Mouse (Mus musculus) cerebellum, postnatal 4 days (tissue): ENCODE results near the gene Tshz2.
A peak's percentile ranks its signal among the peaks of the same experiment; 100 is the strongest.

Experiments
- DNase-seq, 2 experiments: peaks; one replicate each; pipeline ENCODE4 v3.0.0; 2022; ENCODE audit warnings: low spot score in 2 of 2, mixed read lengths in 1 of 2

The Tshz2 gene

DNA sequence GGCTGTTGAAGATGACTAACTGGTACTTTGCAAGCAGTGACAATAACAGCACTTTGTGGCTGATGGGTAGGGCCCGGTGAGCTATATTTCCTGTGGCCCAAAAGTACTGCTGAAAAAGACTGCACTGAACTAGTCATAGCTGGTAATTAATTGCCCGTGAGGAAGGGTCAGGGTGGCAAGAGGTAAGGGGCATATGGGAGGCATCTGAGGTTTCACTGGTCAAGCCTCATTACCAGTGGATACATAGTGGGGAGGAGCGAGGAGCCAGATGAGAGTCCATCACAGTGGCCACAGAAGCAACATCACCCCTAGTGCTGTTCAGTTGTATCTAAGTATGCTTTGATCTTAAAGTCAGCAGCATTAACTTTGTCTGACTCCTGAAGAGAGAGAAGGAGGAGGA, 2.7 kb upstream of the Tshz2 start:
- DNase-seq = no peak

DNA sequence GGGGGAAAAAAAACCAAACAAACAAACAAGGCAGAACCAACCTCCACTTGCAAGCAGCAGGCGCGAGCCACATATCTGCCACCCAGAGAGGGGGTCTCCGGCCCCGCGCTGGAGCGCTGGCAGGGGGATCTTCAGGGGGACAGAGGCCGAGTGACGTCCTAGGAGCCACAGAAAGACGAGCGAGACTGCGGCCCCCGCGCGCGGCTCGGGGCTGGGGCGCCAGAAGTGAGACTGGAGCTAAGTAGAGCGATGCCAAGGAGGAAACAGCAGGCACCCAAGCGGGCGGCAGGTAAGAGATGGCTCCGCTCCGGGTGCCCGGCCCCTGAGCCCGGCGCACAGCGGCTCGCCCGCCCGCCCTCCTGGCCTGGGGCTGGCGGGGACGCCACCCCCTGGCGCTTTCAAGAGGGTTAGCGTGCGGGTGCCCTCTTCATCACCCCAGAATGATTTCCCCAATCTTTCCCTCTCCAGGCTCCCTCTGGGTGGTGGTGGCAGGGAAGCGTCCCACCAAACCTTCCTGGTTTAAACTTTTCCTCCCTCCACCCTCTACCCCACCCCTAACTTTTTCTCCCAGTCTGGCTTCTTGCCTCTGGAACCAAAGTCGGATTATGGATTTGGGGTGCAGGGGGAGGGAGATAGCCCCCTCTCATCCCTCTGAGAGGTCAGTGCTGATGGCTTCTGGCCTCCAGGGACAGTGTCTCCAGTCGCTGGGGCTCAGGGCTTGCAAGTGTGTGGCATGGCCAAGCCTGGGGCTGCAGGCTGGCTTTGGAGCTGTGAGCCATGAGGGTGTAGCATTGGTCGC, 877 bp downstream of the Tshz2 start:
- DNase-seq = peak in 1 of 2 experiments; percentile 24

DNA sequence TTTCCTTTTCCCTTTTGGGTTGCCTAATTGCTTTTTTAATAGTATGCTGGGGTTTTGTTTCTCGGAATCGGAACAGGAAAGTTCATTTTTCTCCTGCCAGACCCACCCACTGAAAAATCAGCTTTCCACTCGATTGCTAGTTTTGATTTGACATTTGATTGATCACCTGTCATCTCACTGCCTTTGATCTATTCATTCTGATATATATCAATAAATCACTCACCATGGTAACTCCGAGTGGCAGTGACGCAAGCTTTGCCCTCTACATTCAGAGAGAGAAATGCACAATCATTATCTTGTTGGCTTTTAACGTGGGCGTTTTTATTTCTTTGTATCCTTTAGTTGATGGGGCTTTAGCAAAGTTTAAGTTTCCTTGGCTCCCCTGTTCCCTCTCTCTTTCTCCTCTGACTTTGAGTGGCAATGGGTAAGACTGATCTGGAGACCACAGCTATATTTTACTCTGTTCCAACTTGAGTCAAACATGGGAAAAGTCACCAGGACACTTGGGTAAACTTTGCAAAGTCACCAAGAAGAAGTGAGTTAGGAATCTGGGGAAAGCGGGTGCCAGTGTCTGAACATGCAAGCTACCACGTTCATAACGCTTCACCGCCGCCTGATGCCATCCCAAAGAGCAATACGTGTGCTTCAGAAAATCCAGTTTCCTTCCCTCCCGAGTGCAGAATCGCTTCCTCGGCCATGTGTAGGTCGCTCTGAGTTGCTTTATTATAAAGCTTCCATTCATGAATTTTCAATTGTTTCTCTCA, 2.0 kb downstream of the Tshz2 start:
- DNase-seq = no peak

DNA sequence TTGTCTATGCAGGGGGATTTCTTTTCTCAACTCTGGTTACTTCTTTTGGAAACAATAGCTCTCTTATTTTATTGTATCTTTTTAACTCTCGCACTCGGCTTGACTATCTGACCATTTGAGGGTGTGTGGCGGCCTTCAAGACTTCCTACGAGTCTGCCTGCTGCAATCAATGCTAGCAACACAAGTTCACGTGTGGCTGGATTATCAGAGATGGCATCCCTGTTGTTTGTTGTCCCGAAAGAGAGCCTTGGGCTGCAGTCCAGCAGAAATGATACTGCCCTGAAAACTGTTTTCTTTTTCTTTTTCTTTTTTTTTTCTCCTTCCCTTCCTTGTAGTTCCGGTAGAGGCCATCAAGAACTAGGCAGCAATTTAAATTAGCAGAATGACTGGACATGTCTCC, 2.6 kb downstream of the Tshz2 start:
- no peak for DNase-seq

DNA sequence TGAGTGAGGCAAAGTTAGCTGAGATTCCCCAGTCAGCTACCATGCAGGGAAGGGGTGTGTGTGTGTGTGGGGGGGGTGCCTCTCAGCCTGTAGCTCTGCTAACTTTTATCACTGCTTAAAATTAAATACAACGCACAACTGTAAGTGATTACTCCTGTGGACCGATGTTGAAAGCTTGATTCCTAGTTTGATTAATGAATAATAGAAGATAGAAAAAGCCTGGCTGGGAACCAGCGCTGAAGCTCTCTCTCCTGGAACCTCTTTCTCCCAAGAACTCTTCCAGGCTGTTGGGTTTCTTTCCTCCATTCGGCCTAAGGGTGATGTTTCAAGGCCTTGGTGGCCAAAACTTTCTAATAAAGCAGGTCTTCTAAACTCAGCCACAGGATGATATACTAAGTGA, 3.6 kb downstream of the Tshz2 start:
- no peak for DNase-seq

DNA sequence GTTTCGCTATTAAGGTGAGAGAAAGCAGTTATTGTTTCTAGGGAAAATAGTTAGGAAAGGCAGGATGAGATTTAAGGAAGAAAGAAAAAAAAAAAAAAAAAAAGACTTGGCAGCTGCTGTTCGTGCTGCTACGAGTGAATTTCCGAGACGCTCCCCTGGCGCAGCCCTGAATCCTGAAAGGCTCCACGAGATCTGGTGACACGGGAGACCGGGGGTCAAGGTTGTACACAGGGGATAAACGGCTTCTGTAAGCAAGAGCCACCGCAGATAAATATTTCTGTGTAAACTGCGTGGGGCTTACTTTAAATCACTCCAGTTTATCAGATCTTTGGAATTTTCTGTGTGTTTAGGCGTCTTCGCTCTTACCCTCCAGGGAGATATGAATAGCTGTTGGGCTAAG, 8.7 kb downstream of the Tshz2 start:
- no peak for DNase-seq

DNA sequence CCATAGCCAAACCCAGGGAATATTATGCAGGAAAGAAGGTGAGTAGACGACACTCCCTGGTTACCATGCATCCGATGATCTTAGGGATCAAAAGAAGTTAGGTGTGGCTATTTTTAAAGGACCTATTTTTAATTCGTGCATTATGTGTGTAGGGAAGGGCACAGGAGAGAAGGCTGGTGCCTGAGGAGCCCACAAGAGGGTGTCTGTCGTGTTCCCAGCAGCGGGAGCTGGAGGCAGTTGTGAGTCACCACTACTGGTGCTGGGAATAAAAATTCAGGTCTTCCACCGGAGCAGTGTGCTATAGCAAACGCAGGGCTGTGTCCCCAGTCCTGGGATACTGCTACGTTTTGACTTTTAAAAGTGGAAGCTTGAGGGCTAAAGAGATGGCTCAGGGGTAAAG, 9.6 kb downstream of the Tshz2 start:
- no peak for DNase-seq

DNA sequence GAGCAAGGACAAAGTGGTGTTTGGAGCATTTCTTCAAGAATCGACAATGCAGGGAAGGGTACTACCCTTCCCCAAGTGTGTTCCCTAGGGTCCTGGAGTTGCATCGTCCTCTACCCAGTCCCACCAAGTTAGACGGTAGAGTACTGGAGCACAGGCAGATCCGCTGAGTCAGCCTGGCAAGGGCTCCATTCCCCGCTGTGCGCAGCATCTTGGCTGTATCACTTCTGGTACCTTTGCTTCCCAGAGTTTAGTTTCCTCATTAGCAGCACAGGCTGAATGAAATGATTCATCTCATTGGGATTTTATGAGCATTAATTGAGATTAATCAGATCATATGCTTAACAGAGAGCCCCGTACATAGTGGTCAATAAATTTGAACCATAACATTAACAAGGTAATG, 14.3 kb downstream of the Tshz2 start:
- no peak for DNase-seq

DNA sequence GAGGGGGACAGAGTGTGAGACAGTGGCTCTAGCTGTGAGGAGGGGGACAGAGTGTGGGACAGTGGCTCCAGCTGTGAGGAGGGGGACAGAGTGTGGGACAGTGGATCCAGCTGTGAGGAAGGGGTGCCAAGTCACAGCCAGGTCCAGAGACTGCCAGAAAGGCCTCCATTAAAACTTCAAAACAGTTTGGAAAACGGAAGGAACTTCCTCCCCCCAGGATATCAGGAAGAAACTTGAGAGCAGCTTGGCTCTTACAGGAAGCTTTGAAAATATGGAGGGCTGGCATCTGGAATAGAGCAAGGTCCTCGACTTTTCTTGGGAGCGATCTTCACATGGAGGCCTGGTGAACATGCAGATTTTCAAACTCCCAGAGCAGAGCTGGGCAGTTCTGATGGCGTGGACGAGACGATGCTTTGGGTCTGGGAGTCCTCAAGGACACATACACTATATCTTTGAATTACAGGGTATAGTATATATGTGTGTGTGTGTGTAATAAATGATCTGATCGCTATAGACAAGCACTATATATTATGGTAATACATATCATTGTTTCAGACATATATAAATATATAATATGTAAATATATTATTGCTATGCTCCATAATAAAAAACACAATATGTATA, 16.6 kb downstream of the Tshz2 start:
- no peak for DNase-seq

DNA sequence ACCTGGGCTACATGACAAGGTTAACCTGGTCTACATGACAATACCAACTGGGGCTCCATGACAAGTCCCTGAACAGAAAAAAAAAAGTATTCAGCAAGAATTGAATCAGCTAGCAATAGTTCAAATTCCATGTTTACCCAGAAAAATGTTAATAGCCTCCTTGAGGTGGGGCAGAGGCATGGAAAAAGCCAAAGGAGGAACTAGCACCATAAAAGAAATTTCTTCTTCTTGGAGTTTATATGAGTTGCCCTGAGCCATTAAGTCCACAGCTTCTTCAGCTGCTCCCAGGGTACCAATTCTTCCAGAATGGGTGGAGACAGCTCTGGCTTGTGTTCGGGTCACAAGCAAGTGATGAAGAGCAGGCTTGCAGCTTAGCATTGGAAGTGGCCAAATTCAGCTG, 20.5 kb downstream of the Tshz2 start:
- DNase-seq = no peak

DNA sequence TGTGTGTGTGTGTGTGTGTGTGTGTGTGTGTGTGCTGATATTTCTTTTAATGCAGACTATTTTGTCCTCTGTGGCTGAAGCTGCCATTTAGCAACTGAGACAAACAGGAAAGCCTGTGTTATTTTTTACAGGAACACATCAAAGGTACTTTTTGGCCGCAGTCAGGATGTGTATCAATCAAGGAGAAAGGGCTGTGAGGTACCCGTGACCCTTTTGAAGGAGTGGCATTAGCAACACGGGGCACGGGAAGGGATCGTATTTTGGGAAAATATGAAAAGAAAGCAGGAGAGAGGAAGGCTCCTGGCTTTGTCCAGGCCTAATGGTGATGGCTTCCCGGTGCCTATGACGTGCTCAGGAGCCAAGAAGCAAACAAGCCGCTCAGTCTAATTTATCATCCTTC, 31.0 kb downstream of the Tshz2 start:
- DNase-seq = no peak

DNA sequence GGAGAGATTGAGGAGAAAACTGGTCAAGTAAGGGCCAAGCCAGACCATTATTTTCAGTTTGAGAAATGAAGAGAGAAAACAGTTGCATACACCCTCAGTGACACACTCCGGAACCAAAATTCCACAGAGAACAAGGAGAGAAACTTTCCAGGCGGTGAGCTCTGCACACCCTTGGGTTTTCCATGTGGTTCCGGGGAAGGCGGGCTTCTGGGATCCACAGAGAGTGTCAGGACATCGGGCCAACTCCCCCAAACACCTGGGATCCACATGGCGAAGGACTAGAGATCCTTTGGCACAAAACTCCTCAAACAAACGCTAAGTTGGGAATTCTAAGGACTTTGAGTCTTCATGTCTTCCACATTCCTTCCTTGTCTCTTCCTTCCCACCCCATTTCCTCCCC, 38.5 kb downstream of the Tshz2 start:
- no peak for DNase-seq

DNA sequence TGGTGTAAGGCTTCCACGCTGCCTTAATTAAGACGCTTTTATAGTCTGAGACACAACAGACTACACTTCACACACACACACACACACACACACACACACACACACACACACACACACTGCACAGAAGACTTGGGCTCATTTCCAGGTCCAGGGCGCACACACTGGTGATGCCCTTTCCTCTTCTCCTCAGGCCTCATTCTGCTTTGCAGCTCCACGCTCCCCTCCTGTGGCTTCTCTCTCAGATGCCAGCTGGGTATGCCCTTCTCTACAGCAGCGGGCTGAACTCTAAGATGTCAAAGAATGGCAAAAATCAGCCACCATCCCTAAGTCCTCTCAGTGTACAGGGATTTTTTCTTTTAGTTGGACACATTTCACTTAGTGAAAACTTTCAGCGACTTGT, 41.0 kb downstream of the Tshz2 start:
- DNase-seq = no peak

DNA sequence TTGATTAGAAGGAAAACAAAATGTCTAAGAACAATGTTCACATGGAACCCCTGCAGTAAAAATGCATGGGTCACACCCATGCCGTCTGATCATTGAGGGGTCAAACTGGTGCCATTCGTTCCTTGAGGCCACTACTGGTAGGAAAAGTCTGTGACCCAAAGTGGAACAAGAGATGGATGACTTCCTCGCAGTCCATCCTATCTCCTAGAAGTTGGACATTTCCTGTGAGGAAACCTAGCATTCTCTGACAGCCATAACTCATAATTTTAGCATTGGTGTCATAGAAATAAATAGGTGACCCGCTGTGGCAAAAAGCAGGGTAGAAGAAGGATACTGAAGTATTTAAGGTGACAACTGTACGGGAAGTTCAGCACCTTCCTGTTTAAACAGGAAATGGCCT, 41.4 kb downstream of the Tshz2 start:
- no peak for DNase-seq

DNA sequence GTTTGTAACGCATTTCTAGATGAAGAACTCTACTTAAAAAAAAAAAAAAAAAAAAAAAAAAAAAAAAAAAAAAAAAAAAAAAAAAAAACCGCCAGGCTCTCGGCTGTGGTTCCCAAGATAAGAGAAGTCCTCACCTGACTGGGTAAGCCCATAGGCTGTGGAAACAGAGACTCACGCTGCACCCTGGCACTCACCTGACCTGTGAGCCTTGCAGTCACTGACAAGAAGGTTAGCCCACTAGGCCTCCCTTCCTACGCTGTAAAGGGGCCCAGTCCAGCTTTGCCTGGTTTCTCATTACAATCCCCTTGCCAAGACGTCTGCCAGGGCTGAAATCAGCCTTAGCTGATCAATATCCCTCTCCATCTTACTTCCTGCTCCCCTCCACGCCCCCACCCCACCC, 46.5 kb downstream of the Tshz2 start:
- DNase-seq = no peak

DNA sequence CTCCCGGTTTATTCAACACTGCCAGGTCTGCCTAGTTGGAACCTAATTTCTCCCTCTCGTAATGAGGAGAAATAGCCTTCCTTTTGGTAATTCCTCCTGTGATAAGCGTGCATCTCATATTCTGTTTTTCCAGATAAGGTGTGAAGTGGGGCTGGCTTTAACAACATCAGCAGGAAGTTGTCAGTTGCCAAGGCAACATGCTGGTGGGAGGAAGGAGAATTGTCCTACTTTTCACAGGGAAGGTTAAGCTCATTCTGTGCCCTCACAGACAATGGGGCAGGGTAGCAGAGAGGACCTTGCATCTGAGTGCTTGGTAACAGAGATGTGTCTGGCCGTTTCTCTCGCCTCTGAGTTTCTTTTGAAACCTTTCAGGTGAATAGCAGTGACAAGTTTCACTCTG, 47.1 kb downstream of the Tshz2 start:
- no peak for DNase-seq

DNA sequence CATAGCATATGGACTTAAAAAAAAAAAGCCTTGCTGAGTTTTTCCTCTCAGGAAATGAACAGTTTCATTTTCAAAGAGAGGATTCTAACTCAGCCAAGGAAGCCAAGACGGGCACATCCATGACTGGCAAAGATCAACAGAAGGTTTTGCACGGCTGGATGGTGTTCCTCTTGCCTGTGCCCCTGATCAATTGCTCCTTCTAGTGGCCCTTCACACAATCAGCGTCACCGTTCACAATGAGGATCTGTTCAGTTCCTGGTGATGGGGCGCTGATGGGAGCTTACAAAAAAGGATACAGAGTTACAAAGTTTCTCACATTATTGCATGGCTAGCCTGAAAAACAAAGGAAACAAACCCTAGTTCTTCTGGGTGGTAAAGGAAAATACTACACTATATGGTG, 52.4 kb downstream of the Tshz2 start:
- no peak for DNase-seq

DNA sequence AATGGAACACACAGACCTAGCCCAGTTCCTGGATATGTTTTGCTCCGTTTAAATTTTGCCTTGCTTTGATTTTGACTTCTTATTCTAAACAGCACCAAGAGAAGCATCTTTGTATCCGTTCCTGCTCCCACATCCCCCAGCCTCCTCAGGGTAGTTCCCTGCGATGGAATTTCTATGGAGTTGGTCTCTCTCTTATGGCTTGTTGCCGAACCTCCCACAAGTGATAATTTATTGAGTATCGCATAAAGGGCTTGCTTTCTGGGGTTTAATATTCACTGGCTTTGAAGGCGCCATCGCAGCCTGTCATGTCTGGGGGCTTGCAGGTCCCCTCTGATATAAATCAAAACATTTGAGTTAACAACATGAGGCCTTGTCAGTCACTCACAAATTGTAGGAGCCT, 52.9 kb downstream of the Tshz2 start:
- no peak for DNase-seq

DNA sequence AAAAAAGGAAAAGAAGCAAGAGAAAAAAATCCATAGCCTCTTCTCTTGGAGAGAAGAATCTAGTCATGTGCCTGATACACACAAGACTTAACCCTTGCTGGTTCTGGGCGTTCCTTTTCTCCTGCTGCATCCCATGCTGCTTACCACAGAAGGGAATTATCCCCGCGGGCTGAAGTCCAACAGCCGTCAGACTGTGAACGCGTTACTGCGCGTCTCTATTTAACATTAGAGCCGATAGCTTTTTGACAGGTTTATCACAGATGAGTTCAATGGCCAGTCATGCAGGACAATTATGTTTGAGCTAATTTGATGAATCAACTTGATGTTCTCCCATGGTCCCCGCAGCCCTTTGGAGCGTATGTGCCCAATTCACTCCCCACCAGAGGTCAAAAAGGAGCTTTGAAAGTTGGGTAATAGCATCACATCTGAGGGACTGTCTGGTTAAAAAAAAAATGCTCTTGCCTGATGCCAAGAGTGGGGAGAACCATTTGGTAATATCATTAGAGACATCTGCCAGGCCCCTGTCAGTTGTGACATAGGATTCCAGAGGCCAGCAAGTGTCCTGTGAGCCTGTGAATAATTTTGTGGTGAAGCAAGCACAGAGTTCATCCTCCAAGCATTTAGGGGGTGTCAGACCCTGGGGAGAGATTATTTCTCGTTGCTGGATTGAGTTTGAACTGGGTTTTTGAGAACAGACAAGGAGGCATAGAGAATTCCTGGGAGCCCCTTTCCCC, 54.1 kb downstream of the Tshz2 start:
- peak in 1 of 2 experiments; percentile 29 for DNase-seq

DNA sequence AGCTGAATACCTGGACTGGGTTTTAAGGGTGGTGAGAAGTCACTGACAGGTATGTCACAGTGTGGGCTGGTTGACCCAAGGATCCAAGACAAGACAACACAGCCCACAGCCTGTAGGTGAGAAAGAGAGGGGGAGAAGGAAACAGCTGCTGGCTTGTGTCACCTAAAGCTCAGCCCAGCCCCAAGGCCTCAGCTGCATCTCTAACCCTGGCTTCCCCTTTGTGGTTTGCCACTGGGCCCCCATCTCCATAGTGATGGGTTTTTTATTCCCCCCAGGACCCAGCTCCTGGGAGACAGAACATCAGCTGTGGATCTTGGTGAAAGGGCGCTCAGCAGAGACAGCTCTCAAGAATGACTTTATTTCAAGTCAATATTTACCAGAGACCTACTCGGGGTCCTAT, 57.2 kb downstream of the Tshz2 start:
- DNase-seq = no peak

DNA sequence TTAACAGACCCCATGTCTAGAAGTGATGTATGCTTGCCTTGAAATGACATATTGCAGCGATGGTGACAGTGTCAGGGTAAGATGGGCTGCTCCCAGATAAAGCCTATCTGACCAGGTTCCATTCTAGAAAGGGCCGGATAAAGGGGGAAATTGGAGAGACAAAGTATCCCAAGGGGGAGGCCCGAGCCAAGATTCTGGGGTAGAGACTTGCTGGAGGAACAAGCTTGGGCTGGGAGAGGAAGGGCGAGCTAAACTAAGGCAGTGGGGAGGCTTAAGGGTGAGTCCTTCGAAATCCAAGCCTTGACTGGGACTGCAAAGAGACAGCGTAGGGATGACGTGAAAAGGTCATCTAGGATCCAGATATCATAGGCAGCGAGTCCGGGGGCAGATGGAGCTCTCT, 61.7 kb downstream of the Tshz2 start:
- no peak for DNase-seq

DNA sequence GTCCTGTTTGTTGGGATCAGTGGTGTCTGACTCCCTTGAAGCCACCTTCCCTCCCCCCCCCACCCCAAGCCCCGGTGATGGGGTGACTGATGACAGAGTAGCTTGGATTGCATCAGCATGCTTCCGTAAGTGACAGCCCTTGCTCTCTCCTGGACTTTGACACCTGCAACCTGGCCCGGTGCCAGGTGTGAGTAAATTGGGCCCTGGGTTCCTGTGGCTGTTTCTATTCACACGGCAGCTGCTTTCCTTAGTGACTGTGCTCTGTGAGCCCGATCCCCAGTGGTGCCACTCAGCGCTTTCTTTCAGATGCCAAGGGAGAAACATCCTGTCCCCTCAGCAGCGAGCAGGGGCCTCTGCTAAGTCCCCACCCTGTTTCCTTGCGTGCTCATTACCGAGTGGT, 62.2 kb downstream of the Tshz2 start:
- no peak for DNase-seq
